Mouse (Mus musculus) MEL (cell line): ENCODE measurements around the gene Cyren.

Experiments
- BHLHE40 ChIP-seq: IDR thresholded peaks from 2 replicates; pipeline ENCODE4 v1.6.1; 2012; ENCODE audit warnings: low read depth, mild to moderate bottlenecking, inconsistent platforms, low read length, improper control_type of control experiment, borderline replicate concordance
- CTCF ChIP-seq, 3 experiments: IDR thresholded peaks in 2 of 3; conservative IDR thresholded peaks in 1 of 3; 2 replicates each; pipeline ENCODE4 v1.5.1; 2011 to 2012; ENCODE audit warnings: low read length in 3 of 3, low read depth in 2 of 3, mild to moderate bottlenecking in 2 of 3, improper control_type of control experiment in 1 of 3, inconsistent platforms in 1 of 3, mixed read lengths in 1 of 3, moderate library complexity in 1 of 3; ENCODE audit not compliant: control insufficient read depth in 1 of 3, insufficient read depth in 1 of 3, poor library complexity in 1 of 3, severe bottlenecking in 1 of 3
- E2F4 ChIP-seq: IDR thresholded peaks from 2 replicates; pipeline ENCODE4 v1.6.1; 2011; ENCODE audit warnings: low read depth, low read length, improper control_type of control experiment, borderline replicate concordance
- ELF1 ChIP-seq: IDR thresholded peaks from 2 replicates; pipeline ENCODE4 v1.6.1; 2014; ENCODE audit warnings: low read depth, mild to moderate bottlenecking, inconsistent platforms, low read length, improper control_type of control experiment, moderate library complexity
- ETS1 ChIP-seq: IDR thresholded peaks from 2 replicates; pipeline ENCODE4 v1.6.1; 2012; ENCODE audit warnings: low read depth, mild to moderate bottlenecking, inconsistent platforms, low read length, improper control_type of control experiment, moderate library complexity
- JUND ChIP-seq: IDR thresholded peaks from 2 replicates; pipeline ENCODE4 v1.6.1; 2011; ENCODE audit warnings: low read depth, mild to moderate bottlenecking, improper control_type of control experiment, low read length
- TCF12 ChIP-seq: IDR thresholded peaks from 2 replicates; pipeline ENCODE4 v1.6.1; 2014; ENCODE audit warnings: low read depth, mild to moderate bottlenecking, inconsistent platforms, low read length, improper control_type of control experiment, moderate library complexity

DNA sequence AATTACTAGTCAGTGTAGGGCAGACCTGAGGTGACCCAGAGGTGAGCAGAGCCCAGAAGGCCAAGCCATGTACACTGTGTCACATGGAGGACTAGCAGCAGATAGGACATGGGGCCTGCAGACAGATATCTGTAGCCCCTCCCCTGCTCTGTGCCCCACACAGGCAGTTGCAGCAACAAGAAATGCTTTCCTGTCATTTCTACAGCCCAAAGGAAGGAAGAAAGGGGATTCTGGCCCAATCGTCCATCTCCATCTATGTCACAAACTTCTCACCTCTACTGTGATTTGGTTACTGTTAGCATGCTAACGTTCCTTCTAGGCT is 1.1 kb downstream of the Cyren start:
- TF ChIP-seq ETS1 (peak; percentile 40; the same call in 1 of the 2 replicates), E2F4 (no peak), BHLHE40 (0 out of 2 replicates have a peak, but pooled peaks have one; percentile 4), ELF1 (no peak), JUND (no peak), CTCF (IDR thresholded peaks at IDR 0.05 in 2 of 3, conservative IDR thresholded peaks at IDR 0.05 in 1 of 3; ENCODE audit: control insufficient read depth in 1 of 3, insufficient read depth in 1 of 3, low read depth in 2 of 3, low read length in 3 of 3, poor library complexity in 1 of 3, severe bottlenecking in 1 of 3) (no peak), TCF12 (0 out of 2 replicates have a peak, but pooled peaks have one; percentile 33)
